In genomic region chr10:127055406-127055805, GRCm38 (mm10) we compare ENCODE assay signal across 21 mouse cellular contexts. TPM values are rescaled to one million over a fixed set of nuclear protein-coding genes. Genes with fewer than 3 reads are reported as not detected.
DNase-seq lines count a peak whose midpoint lies in the region; ATAC-seq and TF ChIP-seq lines count a peak whose summit lies in the region.
"Had no signal": no experiment of that assay in that cellular context is flagged by ENCODE, and none has a peak within 500 bp of the region (broad histone marks: within the 10 kb centered on the region; RNA-seq: fewer than 3 reads in every experiment).

No protein-coding gene starts in this region.

- H3K27me3 ChIP-seq in CH12.LX (replicated peaks): peaks cover 15% of the 10 kb centered on the region
- no peaks in the 10 kb centered on the region for H3K27me3 ChIP-seq in splenic B cell, adult 2 months (ENCODE audit: control insufficient read depth, insufficient read depth, low read length, poor library complexity, severe bottlenecking)
- peaks cover 14% of the 10 kb centered on the region for H3K27me3 ChIP-seq in forebrain, embryonic 15.5 days
- H3K27me3 ChIP-seq in hindbrain, embryonic 14.5 days (ENCODE audit: control insufficient read depth, insufficient read depth, low read length): peaks cover 22% of the 10 kb centered on the region
- H3K27me3 ChIP-seq in midbrain, embryonic 10.5 days (ENCODE audit: low read depth, poor library complexity, severe bottlenecking): peaks cover 43% of the 10 kb centered on the region

- ATAC-seq in granulocyte monocyte progenitor cell, adult 5-6 weeks (replicated peaks; ENCODE audit: poor library complexity, severe bottlenecking): peak; percentile 33
- ATAC-seq in megakaryocyte progenitor cell, adult 5-6 weeks (replicated peaks; ENCODE audit: poor library complexity): 0 out of 2 replicates have a peak, but pooled peaks have one; percentile 13
- no peak for ATAC-seq in forebrain, embryonic 15.5 days (replicated peaks)
- ATAC-seq in hindbrain, embryonic 14.5 days (ENCODE audit: low FRiP score): no peak
- ATAC-seq: CD4-positive, CD25-positive, alpha-beta regulatory T cell, adult 4 months; forebrain, embryonic 13.5 days; forebrain, embryonic 16.5 days had no signal

- dilution Hi-C loops in CH12.LX (cut with MboI; ENCODE audit: extremely low pct_ligation_motif_present, extremely low pct_unique_long_range_greater_than_20kb, low sequenced_read_pairs): no loop called here

- H3K36me3 ChIP-seq in CH12.LX (replicated peaks in 1 of 2; ENCODE audit: control insufficient read depth in 1 of 2, insufficient read depth in 1 of 2, low read length in 1 of 2): peaks cover 12 to 15% of the 10 kb centered on the region in 2 experiments
- H3K36me3 ChIP-seq in splenic B cell, adult 2 months (ENCODE audit: control insufficient read depth, insufficient read depth, low read length, poor library complexity, severe bottlenecking): no peaks in the 10 kb centered on the region
- H3K36me3 ChIP-seq in forebrain, embryonic 15.5 days: peaks cover 44% of the 10 kb centered on the region
- H3K36me3 ChIP-seq in hindbrain, embryonic 14.5 days (replicated peaks; ENCODE audit: control insufficient read depth, insufficient read depth): peaks cover 52% of the 10 kb centered on the region
- peaks cover 45% of the 10 kb centered on the region for H3K36me3 ChIP-seq in midbrain, embryonic 10.5 days

- no peak for DNase-seq in CH12.LX (ENCODE audit: extremely low read depth)
- DNase-seq in splenic B cell, adult 2 months (ENCODE audit: low read depth, low spot score): peak; percentile 56
- no peak for DNase-seq in thymus, postnatal 4 days
- no peak for DNase-seq in hindbrain, embryonic 14.5 days (ENCODE audit: low spot score)
- no peak for DNase-seq in midbrain, embryonic 10.5 days (ENCODE audit: low spot score)
- DNase-seq: adrenal gland, adult 2 months; adrenal gland, postnatal 10 days; adrenal gland, postnatal 25 days; cerebellum, adult 11 months; cerebellum, adult 18-20 months; cerebellum, adult 8-10 months; cerebellum, adult 9-11 months; cerebellum, postnatal 36 days had no signal

- no peaks in the 10 kb centered on the region for H3K79me2 ChIP-seq in CH12.LX (replicated peaks; ENCODE audit: control insufficient read depth, extremely low read depth, insufficient read depth, poor library complexity, severe bottlenecking)

- H3K4me3 ChIP-seq in CH12.LX (replicated peaks in 1 of 3; ENCODE audit: low read depth in 2 of 3, low read length in 2 of 3, poor library complexity in 1 of 3): no peak overlapping the region
- no peak overlapping the region for H3K4me3 ChIP-seq in forebrain, embryonic 15.5 days
- H3K4me3 ChIP-seq in hindbrain, embryonic 14.5 days (replicated peaks; ENCODE audit: low read length): no peak overlapping the region
- no peak overlapping the region for H3K4me3 ChIP-seq in midbrain, embryonic 10.5 days
- H3K4me3 ChIP-seq: embryonic facial prominence, embryonic 10.5 days; embryonic facial prominence, embryonic 12.5 days; forebrain, embryonic 13.5 days had no signal

- 0 out of 2 replicates have a peak overlapping the region, but pooled peaks have one; percentile 14 for H3K4me2 ChIP-seq in CH12.LX (ENCODE audit: insufficient read depth, low read depth, poor library complexity, severe bottlenecking)
- H3K4me2 ChIP-seq in forebrain, embryonic 15.5 days (replicated peaks): no peak overlapping the region
- H3K4me2 ChIP-seq in hindbrain, embryonic 14.5 days (replicated peaks): no peak overlapping the region
- H3K4me2 ChIP-seq: embryonic facial prominence, embryonic 12.5 days; forebrain, embryonic 13.5 days had no signal

- TF ChIP-seq RAD21 in CH12.LX (IDR thresholded peaks at IDR 0.05; ENCODE audit: low read depth, low read length): no peak

- H3K4me1 ChIP-seq in CH12.LX (ENCODE audit: control insufficient read depth in 1 of 2, insufficient read depth in 2 of 2): peaks cover 12 to 34% of the 10 kb centered on the region in 2 experiments
- H3K4me1 ChIP-seq in forebrain, embryonic 15.5 days: peaks cover 22% of the 10 kb centered on the region
- H3K4me1 ChIP-seq in hindbrain, embryonic 14.5 days (replicated peaks; ENCODE audit: control insufficient read depth, insufficient read depth, low read length): peaks cover 11% of the 10 kb centered on the region
- H3K4me1 ChIP-seq in midbrain, embryonic 10.5 days: peaks cover 35% of the 10 kb centered on the region

- H3K9me3 ChIP-seq in CH12.LX (replicated peaks; ENCODE audit: low read length): no peaks in the 10 kb centered on the region
- H3K9me3 ChIP-seq in forebrain, embryonic 15.5 days: no peaks in the 10 kb centered on the region
- no peaks in the 10 kb centered on the region for H3K9me3 ChIP-seq in hindbrain, embryonic 14.5 days (ENCODE audit: control insufficient read depth, low read length)
- no peaks in the 10 kb centered on the region for H3K9me3 ChIP-seq in midbrain, embryonic 10.5 days (replicated peaks)
- H3K9me3 ChIP-seq: embryonic facial prominence, embryonic 10.5 days; embryonic facial prominence, embryonic 12.5 days; forebrain, embryonic 13.5 days had no signal

- no peak for TF ChIP-seq EP300 in CH12.LX (IDR thresholded peaks at IDR 0.05; ENCODE audit: low read length)

- in situ Hi-C loops in CH12.LX (cut with MboI; ENCODE audit: low pct_ligation_motif_present, low pct_unique_long_range_greater_than_20kb, low sequenced_read_pairs): no loop called here

- no peak overlapping the region for H3K27ac ChIP-seq in CH12.LX (ENCODE audit: insufficient read depth, low read depth)
- H3K27ac ChIP-seq in forebrain, embryonic 15.5 days (replicated peaks): no peak overlapping the region
- H3K27ac ChIP-seq in hindbrain, embryonic 14.5 days: no peak overlapping the region
- no peak overlapping the region for H3K27ac ChIP-seq in midbrain, embryonic 10.5 days (replicated peaks)
- H3K27ac ChIP-seq: embryonic facial prominence, embryonic 10.5 days; embryonic facial prominence, embryonic 12.5 days; forebrain, embryonic 13.5 days had no signal

- no peak overlapping the region for H3K9ac ChIP-seq in CH12.LX (ENCODE audit: insufficient read depth, low read depth)
- no peak overlapping the region for H3K9ac ChIP-seq in forebrain, embryonic 15.5 days (replicated peaks)
- H3K9ac ChIP-seq in hindbrain, embryonic 14.5 days: no peak overlapping the region
- H3K9ac ChIP-seq: embryonic facial prominence, embryonic 12.5 days; forebrain, embryonic 13.5 days had no signal

- no peak for TF ChIP-seq POLR2A in CH12.LX (IDR thresholded peaks at IDR 0.05; ENCODE audit: low read depth, low read length)

- WGBS in forebrain, embryonic 15.5 days: 91% methylated on average over 8 of the region's 8 CpGs
- 91% methylated on average over 8 of the region's 8 CpGs for WGBS in hindbrain, embryonic 14.5 days
- WGBS in midbrain, embryonic 10.5 days: 94% methylated on average over 8 of the region's 8 CpGs

- TF ChIP-seq CTCF in CH12.LX (conservative IDR thresholded peaks at IDR 0.05 in 1 of 2, IDR thresholded peaks at IDR 0.05 in 1 of 2; ENCODE audit: low read depth in 2 of 2, low read length in 2 of 2): no peak

RNA-seq across cellular contexts. Expression of gene March9, which starts 4.6 kb away (rescaled TPM):
- 3.4 and 3.6 TPM in 2 replicates for total RNA-seq in CH12.LX (2012; rRNA removed)
- total RNA-seq in CH12.LX (2014; rRNA removed): 0.58 and 0.68 TPM in 2 replicates
- polyA plus RNA-seq in CH12.LX (2012; ENCODE audit: insufficient read length, low read depth): 0.97 and 1.0 TPM in 2 replicates
- not detected in 2 replicates for total RNA-seq in granulocyte monocyte progenitor cell, adult 5-6 weeks (2014; fragmentation: Nextera tagmentation)
- not detected in 2 replicates for total RNA-seq in granulocyte monocyte progenitor cell, adult 5-6 weeks (2017)
- total RNA-seq in megakaryocyte progenitor cell, adult 5-6 weeks (2015): 0.05 and 0.10 TPM in 2 replicates
- 0.08 TPM in 1 of 2 replicates, not detected in the other for total RNA-seq in megakaryocyte progenitor cell, adult 5-6 weeks (2017)
- 5.6 and 7.0 TPM in 2 replicates for polyA plus RNA-seq in forebrain, embryonic 15.5 days (2015; fragmentation: Nextera tagmentation; extraction: Ambion mirVana)
- polyA plus RNA-seq in hindbrain, embryonic 14.5 days (2014; fragmentation: Nextera tagmentation; extraction: Ambion mirVana): 12.0 and 12.9 TPM in 2 replicates
- 1.3 and 1.7 TPM in 2 replicates for polyA plus RNA-seq in midbrain, embryonic 10.5 days (2016; fragmentation: Nextera tagmentation; extraction: Ambion mirVana)

RNA-seq across cellular contexts. Expression of gene Cyp27b1, which starts 7.4 kb away (rescaled TPM):
- total RNA-seq in CH12.LX (2012; rRNA removed) (0.34 and 0.42 TPM in 2 replicates), CH12.LX (2014; rRNA removed) (0.32 TPM in 2 replicates)
- polyA plus RNA-seq in CH12.LX (2012; ENCODE audit: insufficient read length, low read depth): 0.89 and 1.4 TPM in 2 replicates
- 0.45 TPM in 1 of 2 replicates, not detected in the other for total RNA-seq in granulocyte monocyte progenitor cell, adult 5-6 weeks (2014; fragmentation: Nextera tagmentation)
- 0.69 TPM in 1 of 2 replicates, not detected in the other for total RNA-seq in granulocyte monocyte progenitor cell, adult 5-6 weeks (2017)
- total RNA-seq in megakaryocyte progenitor cell, adult 5-6 weeks (2015): 0.10 TPM in 1 of 2 replicates, not detected in the other
- 0.30 TPM in 1 of 2 replicates, not detected in the other for total RNA-seq in megakaryocyte progenitor cell, adult 5-6 weeks (2017)
- 0.11 and 0.15 TPM in 2 replicates for polyA plus RNA-seq in forebrain, embryonic 15.5 days (2015; fragmentation: Nextera tagmentation; extraction: Ambion mirVana)
- polyA plus RNA-seq in hindbrain, embryonic 14.5 days (2014; fragmentation: Nextera tagmentation; extraction: Ambion mirVana): 0.08 TPM in 1 of 2 replicates, not detected in the other
- 0.07 and 0.22 TPM in 2 replicates for polyA plus RNA-seq in midbrain, embryonic 10.5 days (2016; fragmentation: Nextera tagmentation; extraction: Ambion mirVana)

RNA-seq across cellular contexts. Expression of gene Cdk4, which starts 7.9 kb away (rescaled TPM):
- total RNA-seq in CH12.LX (2012; rRNA removed) (257 and 304 TPM in 2 replicates), CH12.LX (2014; rRNA removed) (799 and 864 TPM in 2 replicates)
- polyA plus RNA-seq in CH12.LX (2012; ENCODE audit: insufficient read length, low read depth): 839 and 921 TPM in 2 replicates
- total RNA-seq in granulocyte monocyte progenitor cell, adult 5-6 weeks (2014; fragmentation: Nextera tagmentation): 721 and 802 TPM in 2 replicates
- total RNA-seq in granulocyte monocyte progenitor cell, adult 5-6 weeks (2017): 568 and 716 TPM in 2 replicates
- total RNA-seq in megakaryocyte progenitor cell, adult 5-6 weeks (2015): 781 and 827 TPM in 2 replicates
- 536 and 567 TPM in 2 replicates for total RNA-seq in megakaryocyte progenitor cell, adult 5-6 weeks (2017)
- polyA plus RNA-seq in forebrain, embryonic 15.5 days (2015; fragmentation: Nextera tagmentation; extraction: Ambion mirVana): 1,729 and 1,809 TPM in 2 replicates
- 764 and 784 TPM in 2 replicates for polyA plus RNA-seq in hindbrain, embryonic 14.5 days (2014; fragmentation: Nextera tagmentation; extraction: Ambion mirVana)
- polyA plus RNA-seq in midbrain, embryonic 10.5 days (2016; fragmentation: Nextera tagmentation; extraction: Ambion mirVana): 2,811 and 2,916 TPM in 2 replicates

RNA-seq across cellular contexts. Expression of gene Eef1akmt3, which starts 14.1 kb away (rescaled TPM):
- total RNA-seq in CH12.LX (2012; rRNA removed) (0.76 and 0.98 TPM in 2 replicates), CH12.LX (2014; rRNA removed) (0.62 and 0.78 TPM in 2 replicates)
- 1.1 and 1.2 TPM in 2 replicates for polyA plus RNA-seq in CH12.LX (2012; ENCODE audit: insufficient read length, low read depth)
- total RNA-seq in granulocyte monocyte progenitor cell, adult 5-6 weeks (2014; fragmentation: Nextera tagmentation): 0.13 TPM in 1 of 2 replicates, not detected in the other
- not detected in 2 replicates for total RNA-seq in granulocyte monocyte progenitor cell, adult 5-6 weeks (2017)
- total RNA-seq in megakaryocyte progenitor cell, adult 5-6 weeks (2015): 0.07 TPM in 1 of 2 replicates, not detected in the other
- total RNA-seq in megakaryocyte progenitor cell, adult 5-6 weeks (2017): not detected in 2 replicates
- 0.14 and 0.28 TPM in 2 replicates for polyA plus RNA-seq in forebrain, embryonic 15.5 days (2015; fragmentation: Nextera tagmentation; extraction: Ambion mirVana)
- polyA plus RNA-seq in hindbrain, embryonic 14.5 days (2014; fragmentation: Nextera tagmentation; extraction: Ambion mirVana): 0.13 and 0.25 TPM in 2 replicates
- 0.19 and 0.26 TPM in 2 replicates for polyA plus RNA-seq in midbrain, embryonic 10.5 days (2016; fragmentation: Nextera tagmentation; extraction: Ambion mirVana)

RNA-seq across cellular contexts. Expression of gene Mettl1, which starts 14.2 kb away (rescaled TPM):
- total RNA-seq in CH12.LX (2012; rRNA removed) (28.4 and 32.7 TPM in 2 replicates), CH12.LX (2014; rRNA removed) (19.6 and 21.6 TPM in 2 replicates)
- polyA plus RNA-seq in CH12.LX (2012; ENCODE audit: insufficient read length, low read depth): 44.0 and 49.4 TPM in 2 replicates
- 40.4 and 47.0 TPM in 2 replicates for total RNA-seq in granulocyte monocyte progenitor cell, adult 5-6 weeks (2014; fragmentation: Nextera tagmentation)
- total RNA-seq in granulocyte monocyte progenitor cell, adult 5-6 weeks (2017): 25.8 and 36.7 TPM in 2 replicates
- 36.5 and 46.6 TPM in 2 replicates for total RNA-seq in megakaryocyte progenitor cell, adult 5-6 weeks (2015)
- 22.7 and 30.9 TPM in 2 replicates for total RNA-seq in megakaryocyte progenitor cell, adult 5-6 weeks (2017)
- polyA plus RNA-seq in forebrain, embryonic 15.5 days (2015; fragmentation: Nextera tagmentation; extraction: Ambion mirVana): 20.6 and 22.7 TPM in 2 replicates
- 19.5 and 22.1 TPM in 2 replicates for polyA plus RNA-seq in hindbrain, embryonic 14.5 days (2014; fragmentation: Nextera tagmentation; extraction: Ambion mirVana)
- 54.3 and 56.7 TPM in 2 replicates for polyA plus RNA-seq in midbrain, embryonic 10.5 days (2016; fragmentation: Nextera tagmentation; extraction: Ambion mirVana)

Comparison
In these comparisons a context has a peak if more than half of its experiments do, and no peak if none do; other contexts are left out.
1. ATAC-seq: peak in granulocyte monocyte progenitor cell, adult 5-6 weeks (single experiment) and megakaryocyte progenitor cell, adult 5-6 weeks (single experiment); none in forebrain, embryonic 15.5 days (single experiment) and hindbrain, embryonic 14.5 days (single experiment).